Mouse (Mus musculus) megakaryocyte, embryonic 14.5 days (primary cell): ENCODE measurements around the gene Atp5d.

Experiments
- FLI1 ChIP-seq: IDR thresholded peaks from 2 replicates; pipeline ENCODE4 v1.6.1; 2012; ENCODE audit warnings: low read length, inconsistent platforms, mixed read lengths
- GATA1 ChIP-seq: IDR thresholded peaks from 3 replicates; pipeline ENCODE4 v1.6.1; 2012; ENCODE audit warnings: mixed read lengths, low read length, inconsistent platforms, borderline replicate concordance

GRCm38 (mm10) chr10:80115290-80115943, 23.0 kb upstream of the Atp5d start, which contains the start of gene Stk11:
- no peak for TF ChIP-seq GATA1
- TF ChIP-seq FLI1: no peak
